Mouse (Mus musculus) forebrain, embryonic 10.5 days (tissue): ENCODE measurements around the gene Matn4. TPM values are rescaled to one million over a fixed set of nuclear protein-coding genes. Genes with fewer than 3 reads are reported as not detected.
"Not testable (repeated sequence)": the region's sequence is repeated elsewhere in the genome, so short reads cannot be mapped to it uniquely, and the experiment has no call there.

Source experiments
- DNase-seq: peaks from one replicate; pipeline ENCODE4 v3.0.0-alpha.2; 2017; ENCODE audit warnings: low spot score; ENCODE audit errors: extremely low spot score
- H3K27ac ChIP-seq: fragments of 300-500 bp; sonication (generic); 2 replicates; pipeline ENCODE4 v1.5.1; 2016; ENCODE audit warnings: mild to moderate bottlenecking
- H3K27me3 ChIP-seq: fragments of 300-500 bp; sonication (generic); 2 replicates; pipeline ENCODE4 v1.6.1; 2016; ENCODE audit warnings: mild to moderate bottlenecking; ENCODE audit not compliant: poor library complexity, severe bottlenecking
- H3K36me3 ChIP-seq: fragments of 300-500 bp; sonication (generic); replicated peaks from 2 replicates; pipeline ENCODE4 v1.6.1; 2016; ENCODE audit warnings: mild to moderate bottlenecking, moderate library complexity
- H3K4me1 ChIP-seq: fragments of 300-500 bp; sonication (generic); 2 replicates; pipeline ENCODE4 v1.6.1; 2016
- H3K4me3 ChIP-seq: fragments of 300-500 bp; sonication (generic); 2 replicates; pipeline ENCODE4 v1.5.1; 2016; ENCODE audit warnings: mild to moderate bottlenecking, moderate library complexity
- H3K9me3 ChIP-seq: fragments of 300-500 bp; sonication (generic); 2 replicates; pipeline ENCODE4 v1.6.1; 2016; ENCODE audit warnings: mild to moderate bottlenecking, moderate library complexity
- WGBS: fragments of 180-500 bp; shearing (Covaris S2); methylation state at CpG from one replicate; pipeline ENCODE4 v1.1.7; 2016; 5-methylcytosine and 5-hydroxymethylcytosine counted together
- polyA plus RNA-seq: library from polyadenylated mRNA; unstranded; fragments of >200 nt; fragmentation: Nextera tagmentation; extraction: Ambion mirVana; gene quantifications from 2 replicates; pipeline ENCODE4 v1.2.1, GENCODE M21; 2016

Gene Matn4
- polyA plus RNA-seq, 1 experiment from 2014 or later, result not detected

GRCm38 (mm10) chr2:164371371-164371770, 33.6 kb downstream of the Matn4 start:
- H3K4me3 ChIP-seq, result no peak overlapping the region
- H3K36me3 ChIP-seq, result no peaks in the 10 kb centered on the region
- no peaks in the 10 kb centered on the region for H3K4me1 ChIP-seq
- WGBS, result 81% methylated on average over 3 of the region's 3 CpGs
- no peak overlapping the region for H3K27ac ChIP-seq
- H3K27me3 ChIP-seq, result no peaks in the 10 kb centered on the region
- DNase-seq, result no peak
- no peaks in the 10 kb centered on the region for H3K9me3 ChIP-seq

GRCm38 (mm10) chr2:164368620-164369105, 36.3 kb downstream of the Matn4 start:
- Histone ChIP-seq H3K27ac (no peak overlapping the region), H3K36me3 (no peaks in the 10 kb centered on the region), H3K4me1 (no peaks in the 10 kb centered on the region), H3K9me3 (no peaks in the 10 kb centered on the region), H3K27me3 (no peaks in the 10 kb centered on the region), H3K4me3 (no peak overlapping the region)
- WGBS, result 88% methylated on average over 6 of the region's 6 CpGs
- DNase-seq, result no peak

GRCm38 (mm10) chr2:164366947-164367346, 38.0 kb downstream of the Matn4 start:
- DNase-seq, result no peak
- no peak overlapping the region for H3K4me3 ChIP-seq
- no peaks in the 10 kb centered on the region for H3K4me1 ChIP-seq
- 80% methylated on average over 3 of the region's 3 CpGs for WGBS
- H3K9me3 ChIP-seq, result no peaks in the 10 kb centered on the region
- no peak overlapping the region for H3K27ac ChIP-seq
- H3K36me3 ChIP-seq, result no peaks in the 10 kb centered on the region
- peaks cover 10% of the 10 kb centered on the region; the same call in 1 of the 2 replicates for H3K27me3 ChIP-seq

DNA sequence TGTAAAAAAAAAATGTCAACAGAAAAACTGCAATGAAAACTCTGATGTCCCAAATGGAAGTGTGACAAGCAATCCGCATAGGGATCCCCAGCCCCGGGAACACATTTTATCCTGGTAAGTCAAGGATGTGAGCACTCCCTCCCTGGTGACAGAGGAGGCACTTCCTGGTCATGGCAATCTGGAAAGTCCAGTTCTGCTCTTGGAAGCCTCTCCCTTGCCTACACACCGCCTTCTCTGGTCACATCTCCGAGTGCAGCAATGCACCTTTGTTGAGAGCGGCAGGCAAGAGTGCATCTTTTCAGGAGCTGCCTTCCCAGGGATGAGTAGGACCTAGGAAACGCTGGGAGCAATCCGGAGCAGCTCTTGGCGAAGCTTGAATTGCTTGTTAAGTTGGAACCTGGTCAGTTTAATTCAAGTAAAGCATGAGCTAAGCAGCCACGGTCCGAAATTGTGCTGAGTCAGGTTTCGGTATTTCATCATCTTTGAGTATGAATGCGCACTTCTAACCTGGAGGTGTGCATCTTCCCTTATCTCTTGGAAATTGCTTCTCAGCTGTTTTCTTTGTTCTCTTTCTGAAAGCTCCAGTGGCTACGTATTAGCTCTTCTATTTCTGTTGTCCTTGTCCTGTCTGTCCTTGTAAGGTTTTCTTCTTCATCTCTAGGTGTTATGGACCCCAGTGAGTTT, 43.8 kb downstream of the Matn4 start:
- Histone ChIP-seq H3K4me1 (peaks cover 9% of the 10 kb centered on the region), H3K36me3 (no peaks in the 10 kb centered on the region), H3K27me3 (peaks cover 10% of the 10 kb centered on the region; the same call in 1 of the 2 replicates), H3K9me3 (no peaks in the 10 kb centered on the region), H3K4me3 (no peak overlapping the region), H3K27ac (no peak overlapping the region)
- 35% methylated on average over 13 of the region's 13 CpGs for WGBS
- no peak for DNase-seq

GRCm38 (mm10) chr2:164359668-164360067, 45.3 kb downstream of the Matn4 start:
- Histone ChIP-seq H3K36me3 (no peaks in the 10 kb centered on the region), H3K9me3 (no peaks in the 10 kb centered on the region), H3K27me3 (peaks cover 10% of the 10 kb centered on the region; the same call in 1 of the 2 replicates), H3K4me1 (peaks cover 9% of the 10 kb centered on the region), H3K27ac (no peak overlapping the region), H3K4me3 (no peak overlapping the region)
- 85% methylated on average over 5 of the region's 5 CpGs for WGBS
- no peak for DNase-seq

DNA sequence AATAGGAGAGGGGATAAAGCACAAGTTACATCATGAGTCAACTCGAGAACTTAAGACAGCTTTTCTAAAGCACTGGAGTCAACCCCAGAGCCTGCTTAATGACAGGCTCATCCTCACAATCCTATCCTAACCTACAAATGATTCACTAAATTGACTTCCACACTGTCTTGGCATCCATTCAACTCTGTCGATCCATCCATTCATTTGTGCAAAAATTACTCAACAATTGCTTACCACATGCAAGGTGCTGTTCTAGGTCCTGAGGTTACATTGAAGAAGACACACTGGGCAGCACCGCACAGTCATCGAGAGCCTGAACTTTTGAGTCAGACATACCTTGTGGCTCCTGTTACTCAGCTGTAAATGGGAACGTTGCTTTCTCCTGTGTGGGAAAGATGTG, 45.9 kb downstream of the Matn4 start:
- no peaks in the 10 kb centered on the region for H3K9me3 ChIP-seq
- DNase-seq, result no peak
- H3K27ac ChIP-seq, result no peak overlapping the region
- peaks cover 9% of the 10 kb centered on the region for H3K4me1 ChIP-seq
- H3K27me3 ChIP-seq, result peaks cover 10% of the 10 kb centered on the region; the same call in 1 of the 2 replicates
- WGBS, result 84% methylated on average over 5 of the region's 5 CpGs
- no peak overlapping the region for H3K4me3 ChIP-seq
- H3K36me3 ChIP-seq, result no peaks in the 10 kb centered on the region

DNA sequence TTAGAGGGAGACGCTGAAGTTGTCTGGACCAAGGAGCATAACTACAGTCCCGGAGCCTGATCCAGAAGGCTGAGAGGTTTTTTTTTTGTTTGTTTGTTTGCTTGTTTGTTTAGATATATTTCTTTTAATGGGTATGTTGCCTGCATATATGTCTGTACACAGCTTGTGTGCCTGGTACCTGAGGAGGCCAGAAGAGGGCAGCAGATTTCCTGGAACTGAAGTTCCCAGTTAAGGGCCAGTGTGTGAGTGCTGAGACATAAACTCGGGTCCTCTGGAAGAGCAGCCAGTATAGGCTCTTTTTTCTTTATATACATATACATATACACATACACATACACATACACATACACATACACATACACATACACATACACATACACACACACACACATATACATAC, 46.6 kb downstream of the Matn4 start:
- no peaks in the 10 kb centered on the region for H3K36me3 ChIP-seq
- DNase-seq, result no peak
- H3K9me3 ChIP-seq, result no peaks in the 10 kb centered on the region
- no peak overlapping the region for H3K4me3 ChIP-seq
- H3K4me1 ChIP-seq, result peaks cover 9% of the 10 kb centered on the region
- WGBS, result 80% methylated on average over 3 of the region's 3 CpGs
- no peak overlapping the region for H3K27ac ChIP-seq
- peaks cover 8% of the 10 kb centered on the region; the same call in 1 of the 2 replicates for H3K27me3 ChIP-seq

- H3K9me3 ChIP-seq, result no peaks in the 10 kb centered on the region
- no peak overlapping the region for H3K4me3 ChIP-seq
- H3K4me1 ChIP-seq, result peaks cover 9% of the 10 kb centered on the region
- H3K36me3 ChIP-seq, result no peaks in the 10 kb centered on the region
- H3K27ac ChIP-seq, result no peak overlapping the region
- DNase-seq, result no peak
- H3K27me3 ChIP-seq, result no peaks in the 10 kb centered on the region; the same call in 1 of the 2 replicates
- WGBS, result 84% methylated on average over 11 of the region's 11 CpGs
These were observed 48.6 kb downstream of the Matn4 start for GRCm38 (mm10) chr2:164356177-164356967.

DNA sequence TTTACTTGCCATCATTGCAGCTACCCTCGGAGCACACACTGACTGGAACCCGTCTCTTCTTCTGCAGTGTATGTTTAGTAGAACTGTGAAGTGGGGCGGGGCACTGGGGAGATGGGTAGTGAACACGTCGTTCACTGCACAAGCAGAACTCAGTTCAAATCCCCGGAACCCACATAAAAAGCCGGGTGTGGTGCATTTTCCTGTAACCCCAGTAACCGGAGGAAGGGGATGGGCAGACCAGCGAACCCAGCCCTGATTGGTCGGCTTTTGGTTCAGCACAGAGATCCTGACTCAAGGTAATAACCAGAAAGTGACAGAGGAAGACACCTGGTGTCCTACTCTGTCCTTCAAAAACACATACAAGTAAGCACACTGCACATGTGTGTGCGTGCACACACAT, 51.6 kb downstream of the Matn4 start:
- WGBS, result 91% methylated on average over 11 of the region's 11 CpGs
- Histone ChIP-seq H3K27me3 (no peaks in the 10 kb centered on the region), H3K9me3 (no peaks in the 10 kb centered on the region), H3K4me3 (no peak overlapping the region), H3K27ac (no peak overlapping the region), H3K4me1 (no peaks in the 10 kb centered on the region), H3K36me3 (no peaks in the 10 kb centered on the region)
- no peak for DNase-seq

DNA sequence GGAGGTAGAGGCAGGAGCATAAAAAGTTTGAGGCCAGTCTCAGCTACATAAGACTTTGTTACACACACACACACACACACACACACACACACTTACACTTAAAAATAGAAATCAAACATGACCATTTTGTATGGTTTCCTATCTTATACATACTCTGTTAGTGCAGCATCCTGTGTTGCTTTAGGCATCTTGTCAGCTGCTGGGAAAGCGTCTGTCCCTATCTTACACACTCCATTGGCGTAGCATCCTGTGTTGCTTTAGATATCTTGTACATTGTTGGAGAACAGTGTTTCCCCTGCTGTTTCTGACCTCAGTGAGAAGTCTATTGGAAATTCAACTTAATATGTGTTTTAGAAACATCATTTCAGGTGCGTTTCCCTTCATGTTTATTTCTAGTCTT, 52.3 kb downstream of the Matn4 start:
- Histone ChIP-seq H3K36me3 (no peaks in the 10 kb centered on the region), H3K4me1 (no peaks in the 10 kb centered on the region), H3K27ac (no peak overlapping the region), H3K9me3 (no peaks in the 10 kb centered on the region), H3K4me3 (no peak overlapping the region), H3K27me3 (no peaks in the 10 kb centered on the region)
- WGBS, result 89% methylated on average over 3 of the region's 3 CpGs
- DNase-seq, result no peak

- Histone ChIP-seq H3K27ac (no peak overlapping the region), H3K4me1 (no peaks in the 10 kb centered on the region), H3K9me3 (no peaks in the 10 kb centered on the region), H3K4me3 (no peak overlapping the region), H3K27me3 (no peaks in the 10 kb centered on the region), H3K36me3 (no peaks in the 10 kb centered on the region)
- WGBS, result 92% methylated on average over 3 of the region's 3 CpGs
- no peak for DNase-seq
These were observed 56.0 kb downstream of the Matn4 start for GRCm38 (mm10) chr2:164348980-164349379.

- DNase-seq, H3K4me3 ChIP-seq, H3K4me1 ChIP-seq, H3K27me3 ChIP-seq, H3K9me3 ChIP-seq, H3K27ac ChIP-seq, H3K36me3 ChIP-seq: not testable (repeated sequence)
These were observed 57.3 kb downstream of the Matn4 start for GRCm38 (mm10) chr2:164347697-164348096.

- not testable (repeated sequence) for H3K27ac ChIP-seq, H3K27me3 ChIP-seq, H3K4me1 ChIP-seq, H3K4me3 ChIP-seq, DNase-seq, H3K36me3 ChIP-seq, H3K9me3 ChIP-seq
- 85% methylated on average over 1 of the region's 1 CpGs for WGBS
These were observed 61.2 kb downstream of the Matn4 start for GRCm38 (mm10) chr2:164343732-164344131.
